ENCODE assay signal across 20 mouse cellular contexts in genomic region chr3:29984431-29984830, GRCm38 (mm10).
"Had no signal": no experiment of that assay in that cellular context is flagged by ENCODE, and none has a peak within 500 bp of the region (broad histone marks: within the 10 kb centered on the region; RNA-seq: fewer than 3 reads in every experiment).

No protein-coding gene starts in this region.

- H3K4me2 ChIP-seq: heart, embryonic 12.5 days; hindbrain, embryonic 12.5 days; hindbrain, embryonic 14.5 days; intestine, embryonic 15.5 days; liver, embryonic 11.5 days had no signal

- DNase-seq: gastrocnemius, postnatal 14 days; heart, adult 18-20 months; heart, postnatal 10 days; heart, postnatal 4 days; kidney, adult 18-20 months; kidney, adult 8-10 months; kidney, postnatal 10 days; kidney, postnatal 4 days; liver had no signal

- H3K9ac ChIP-seq: heart, embryonic 12.5 days; hindbrain, embryonic 12.5 days; hindbrain, embryonic 14.5 days; intestine, embryonic 15.5 days had no signal

- H3K27ac ChIP-seq: hindbrain, embryonic 10.5 days; hindbrain, embryonic 12.5 days; hindbrain, embryonic 14.5 days; intestine, embryonic 15.5 days; layer of hippocampus, adult 2 months; left cerebral cortex, adult 2 months had no signal

- H3K36me3 ChIP-seq: hindbrain, embryonic 12.5 days; intestine, embryonic 15.5 days had no signal

- H3K4me3 ChIP-seq: heart, embryonic 12.5 days; hindbrain, embryonic 10.5 days; hindbrain, embryonic 12.5 days; intestine, embryonic 15.5 days; layer of hippocampus, adult 2 months; left cerebral cortex, adult 2 months had no signal

- H3K9me3 ChIP-seq: heart, embryonic 12.5 days; hindbrain, embryonic 10.5 days; hindbrain, embryonic 12.5 days; intestine, embryonic 15.5 days had no signal

- H3K27me3 ChIP-seq: heart, embryonic 12.5 days; hindbrain, embryonic 12.5 days; intestine, embryonic 15.5 days had no signal

- H3K4me1 ChIP-seq: hindbrain, embryonic 10.5 days; hindbrain, embryonic 12.5 days; intestine, embryonic 15.5 days had no signal

- ATAC-seq: hindbrain, embryonic 16.5 days; inflammation-experienced regulatory T-cells, adult 6 months; intestine, embryonic 15.5 days; intestine, postnatal 0 days had no signal
